Mouse (Mus musculus) myocyte (in vitro differentiated cells): Measurements from ENCODE around the gene Usp28. TPM values are rescaled to one million over a fixed set of nuclear protein-coding genes. Genes with fewer than 3 reads are reported as not detected.

Experiments
- H3K27me3 ChIP-seq: one replicate; pipeline ENCODE4 v1.6.1; 2011; ENCODE audit not compliant: control insufficient read depth, insufficient read depth, insufficient read length
- H3K36me3 ChIP-seq: one replicate; pipeline ENCODE4 v1.6.1; 2011; ENCODE audit not compliant: control insufficient read depth, insufficient read depth
- H3K4me2 ChIP-seq: one replicate; pipeline ENCODE4 v1.6.1; 2011; ENCODE audit warnings: low read depth, control low read depth
- H3K4me3 ChIP-seq: one replicate; pipeline ENCODE4 v1.5.1; 2011; ENCODE audit warnings: mild to moderate bottlenecking, control low read depth, moderate library complexity
- H3K79me2 ChIP-seq: one replicate; pipeline ENCODE4 v1.6.1; 2011; ENCODE audit not compliant: control insufficient read depth, insufficient read depth
- H3ac ChIP-seq: one replicate; pipeline ENCODE4 v1.6.1; 2011; ENCODE audit not compliant: control insufficient read depth, insufficient read length
- CEBPB ChIP-seq: IDR thresholded peaks from 2 replicates; pipeline ENCODE4 v1.6.1; 2011; ENCODE audit warnings: mild to moderate bottlenecking, moderate library complexity; ENCODE audit not compliant: poor library complexity, insufficient read depth, severe bottlenecking
- E2F4 ChIP-seq: IDR thresholded peaks from one replicate; pipeline ENCODE4 v1.6.1; 2011; ENCODE audit warnings: mild to moderate bottlenecking, control low read depth, moderate library complexity; ENCODE audit not compliant: insufficient read depth
- MAX ChIP-seq: IDR thresholded peaks from one replicate; pipeline ENCODE4 v1.6.1; 2011; ENCODE audit warnings: low read depth, mild to moderate bottlenecking, control low read depth
- MYOD1 ChIP-seq, 3 experiments: IDR thresholded peaks; one replicate each; pipeline ENCODE4 v1.6.1; 2011; ENCODE audit warnings: control low read depth in 2 of 3, low read depth in 2 of 3, mild to moderate bottlenecking in 2 of 3, moderate library complexity in 1 of 3; ENCODE audit not compliant: insufficient read length in 2 of 3, control insufficient read depth in 1 of 3
- MYOG ChIP-seq, 3 experiments: IDR thresholded peaks; one replicate each; pipeline ENCODE4 v1.6.1; 2011; ENCODE audit warnings: control low read depth in 2 of 3, low read depth in 2 of 3, mild to moderate bottlenecking in 2 of 3; ENCODE audit not compliant: insufficient read length in 2 of 3, control insufficient read depth in 1 of 3, insufficient read depth in 1 of 3
- POLR2A ChIP-seq: IDR thresholded peaks from one replicate; pipeline ENCODE4 v1.6.1; 2011; ENCODE audit warnings: low read depth, mild to moderate bottlenecking, control low read depth, moderate library complexity; ENCODE audit not compliant: insufficient read length
- POLR2AphosphoS2 ChIP-seq: IDR thresholded peaks from one replicate; pipeline ENCODE4 v1.6.1; 2011; ENCODE audit warnings: low read depth, control low read depth; ENCODE audit not compliant: insufficient read length
- REST ChIP-seq: IDR thresholded peaks from one replicate; pipeline ENCODE4 v1.6.1; 2011; ENCODE audit warnings: mild to moderate bottlenecking, control low read depth, moderate library complexity; ENCODE audit not compliant: insufficient read depth, insufficient read length
- SRF ChIP-seq: IDR thresholded peaks from one replicate; pipeline ENCODE4 v1.6.1; 2011; ENCODE audit warnings: low read depth; ENCODE audit not compliant: control insufficient read depth, insufficient read length
- TCF12 ChIP-seq: IDR thresholded peaks from one replicate; pipeline ENCODE4 v1.6.1; 2011; ENCODE audit warnings: mild to moderate bottlenecking, control low read depth; ENCODE audit not compliant: poor library complexity, insufficient read depth, severe bottlenecking
- TCF3 ChIP-seq: IDR thresholded peaks from one replicate; pipeline ENCODE4 v1.6.1; 2011; ENCODE audit warnings: low read depth, control low read depth; ENCODE audit not compliant: insufficient read length
- USF1 ChIP-seq: IDR thresholded peaks from one replicate; pipeline ENCODE4 v1.6.1; 2011; ENCODE audit warnings: low read depth, mild to moderate bottlenecking, control low read depth, moderate library complexity
- polyA plus RNA-seq: library from polyadenylated mRNA; unstranded; fragments of >200 nt; fragmentation: generic; extraction: Trizol; gene quantifications from one replicate; pipeline ENCODE4 v1.2.1, GENCODE M21; 2012; ENCODE audit warnings: missing spikeins

Gene Usp28
- 27.5 TPM for polyA plus RNA-seq

DNA sequence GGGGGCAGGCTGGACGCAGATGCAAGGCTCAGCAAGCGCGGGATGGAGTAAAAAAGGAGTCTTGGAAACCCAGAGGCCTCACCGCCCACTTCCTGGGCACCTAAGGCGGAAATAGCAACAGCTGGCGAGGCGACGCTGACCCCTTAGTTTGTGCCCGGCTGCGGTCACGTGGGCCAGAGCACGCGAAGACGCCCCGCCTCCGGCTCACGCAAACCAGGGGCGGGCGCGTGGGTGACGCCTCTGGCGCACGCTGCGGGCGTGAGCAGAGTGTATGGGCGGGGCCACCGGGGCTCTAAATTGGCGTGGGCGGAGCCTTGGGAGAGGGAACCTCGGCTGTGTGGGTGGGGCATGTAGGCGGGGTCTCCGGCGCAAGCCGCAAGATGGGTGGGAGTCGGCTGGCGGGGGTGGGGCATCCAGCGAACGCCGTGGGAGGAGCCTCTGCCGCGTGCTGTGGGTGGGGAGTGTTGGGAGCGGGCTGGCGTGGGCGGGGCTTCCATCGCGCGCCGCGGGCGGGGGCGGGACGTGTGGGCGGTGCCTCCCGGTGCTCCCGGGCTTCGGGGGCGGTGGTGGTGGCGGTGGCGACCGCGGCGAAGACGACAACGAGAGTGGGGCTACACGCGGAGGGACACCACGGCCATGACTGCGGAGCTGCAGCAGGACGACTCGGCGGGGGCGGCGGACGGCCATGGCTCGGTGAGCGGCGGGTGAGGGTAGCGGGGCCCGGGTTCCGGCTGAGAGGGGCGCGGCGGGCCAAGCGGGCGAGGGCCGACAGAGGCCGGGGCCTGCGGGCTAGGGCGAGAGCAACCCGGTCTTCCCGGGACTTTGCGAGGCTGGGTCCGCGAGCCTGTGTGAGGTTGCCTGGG, at the start of gene Usp28:
TSS of gene Usp28 (plus strand) at position 531 of the 863 bp plus-strand sequence.
- Histone ChIP-seq H3K4me3 (peak within 1 kb of the TSS; percentile 70), H3K27me3 (no peaks in the 10 kb centered on the region), H3K79me2 (peaks cover 42% of the 10 kb centered on the region), H3K4me2 (peak within 1 kb of the TSS; percentile 80), H3K36me3 (no peaks in the 10 kb centered on the region), H3ac (peak within 1 kb of the TSS; percentile 70)
- TF ChIP-seq TCF12 (no peak), MYOG (IDR thresholded peaks at IDR 0.05; ENCODE audit: control insufficient read depth in 1 of 3, insufficient read depth in 1 of 3, insufficient read length in 2 of 3, low read depth in 2 of 3) (peak in 2 of 3 experiments; percentile 62 to 81), MAX (no peak), USF1 (peak; percentile 93), TCF3 (peak; percentile 6), REST (no peak), POLR2A (peak; percentile 93), CEBPB (no peak), SRF (peak; percentile 33), POLR2AphosphoS2 (peak; percentile 89), E2F4 (no peak), MYOD1 (IDR thresholded peaks at IDR 0.05; ENCODE audit: control insufficient read depth in 1 of 3, insufficient read length in 2 of 3, low read depth in 2 of 3) (peak in 2 of 3 experiments; percentile 50 to 79)

GRCm38 (mm10) chr9:48942349-48942748, 42.8 kb upstream of the Usp28 start:
- Histone ChIP-seq H3K4me3 (no peak overlapping the region), H3ac (no peak overlapping the region), H3K36me3 (no peaks in the 10 kb centered on the region), H3K27me3 (peaks cover 7% of the 10 kb centered on the region), H3K79me2 (no peaks in the 10 kb centered on the region), H3K4me2 (no peak overlapping the region)
- TF ChIP-seq POLR2A (no peak), SRF (no peak), MYOD1 (IDR thresholded peaks at IDR 0.05; ENCODE audit: control insufficient read depth in 1 of 3, insufficient read length in 2 of 3, low read depth in 2 of 3) (no peak)

GRCm38 (mm10) chr9:48947565-48947964, 37.6 kb upstream of the Usp28 start:
- Histone ChIP-seq H3K79me2 (no peaks in the 10 kb centered on the region), H3K4me3 (no peak overlapping the region), H3K36me3 (no peaks in the 10 kb centered on the region), H3K27me3 (peaks cover 11% of the 10 kb centered on the region), H3ac (no peak overlapping the region), H3K4me2 (no peak overlapping the region)
- TF ChIP-seq MYOG (IDR thresholded peaks at IDR 0.05; ENCODE audit: control insufficient read depth in 1 of 3, insufficient read depth in 1 of 3, insufficient read length in 2 of 3, low read depth in 2 of 3) = no peak
- TF ChIP-seq MYOD1 (IDR thresholded peaks at IDR 0.05; ENCODE audit: control insufficient read depth in 1 of 3, insufficient read length in 2 of 3, low read depth in 2 of 3) = no peak
- TF ChIP-seq E2F4 = no peak
- no peak for TF ChIP-seq POLR2AphosphoS2
- TF ChIP-seq CEBPB = no peak
- no peak for TF ChIP-seq USF1
- TF ChIP-seq REST = no peak
- TF ChIP-seq TCF3 = no peak
- no peak for TF ChIP-seq MAX
- no peak for TF ChIP-seq SRF
- no peak for TF ChIP-seq TCF12
- TF ChIP-seq POLR2A = no peak

- Histone ChIP-seq H3ac (no peak overlapping the region), H3K36me3 (no peaks in the 10 kb centered on the region), H3K27me3 (peaks cover 34% of the 10 kb centered on the region), H3K4me3 (no peak overlapping the region), H3K4me2 (no peak overlapping the region), H3K79me2 (no peaks in the 10 kb centered on the region)
- TF ChIP-seq REST (no peak), MAX (no peak), SRF (no peak), E2F4 (no peak), POLR2A (no peak), TCF3 (no peak), CEBPB (no peak), POLR2AphosphoS2 (no peak), TCF12 (no peak), MYOD1 (IDR thresholded peaks at IDR 0.05; ENCODE audit: control insufficient read depth in 1 of 3, insufficient read length in 2 of 3, low read depth in 2 of 3) (no peak), USF1 (no peak), MYOG (IDR thresholded peaks at IDR 0.05; ENCODE audit: control insufficient read depth in 1 of 3, insufficient read depth in 1 of 3, insufficient read length in 2 of 3, low read depth in 2 of 3) (no peak)
Observed at GRCm38 (mm10) chr9:48961314-48961713, 23.9 kb upstream of the Usp28 start.
